Mouse (Mus musculus) cerebellum, adult 2 months (tissue): ENCODE data around the gene Ccdc187.

Source experiments
- CTCF ChIP-seq: fragments of 200-500 bp; IDR thresholded peaks from 2 replicates; pipeline ENCODE4 v1.5.1; 2011; ENCODE audit warnings: low read depth, mild to moderate bottlenecking, control low read depth, low read length, moderate library complexity, borderline replicate concordance; ENCODE audit not compliant: insufficient read depth
- POLR2A ChIP-seq: fragments of 200-500 bp; IDR thresholded peaks from 2 replicates; pipeline ENCODE4 v1.6.1; 2011; ENCODE audit warnings: low read length, control low read depth, borderline replicate concordance; ENCODE audit not compliant: insufficient read depth

DNA sequence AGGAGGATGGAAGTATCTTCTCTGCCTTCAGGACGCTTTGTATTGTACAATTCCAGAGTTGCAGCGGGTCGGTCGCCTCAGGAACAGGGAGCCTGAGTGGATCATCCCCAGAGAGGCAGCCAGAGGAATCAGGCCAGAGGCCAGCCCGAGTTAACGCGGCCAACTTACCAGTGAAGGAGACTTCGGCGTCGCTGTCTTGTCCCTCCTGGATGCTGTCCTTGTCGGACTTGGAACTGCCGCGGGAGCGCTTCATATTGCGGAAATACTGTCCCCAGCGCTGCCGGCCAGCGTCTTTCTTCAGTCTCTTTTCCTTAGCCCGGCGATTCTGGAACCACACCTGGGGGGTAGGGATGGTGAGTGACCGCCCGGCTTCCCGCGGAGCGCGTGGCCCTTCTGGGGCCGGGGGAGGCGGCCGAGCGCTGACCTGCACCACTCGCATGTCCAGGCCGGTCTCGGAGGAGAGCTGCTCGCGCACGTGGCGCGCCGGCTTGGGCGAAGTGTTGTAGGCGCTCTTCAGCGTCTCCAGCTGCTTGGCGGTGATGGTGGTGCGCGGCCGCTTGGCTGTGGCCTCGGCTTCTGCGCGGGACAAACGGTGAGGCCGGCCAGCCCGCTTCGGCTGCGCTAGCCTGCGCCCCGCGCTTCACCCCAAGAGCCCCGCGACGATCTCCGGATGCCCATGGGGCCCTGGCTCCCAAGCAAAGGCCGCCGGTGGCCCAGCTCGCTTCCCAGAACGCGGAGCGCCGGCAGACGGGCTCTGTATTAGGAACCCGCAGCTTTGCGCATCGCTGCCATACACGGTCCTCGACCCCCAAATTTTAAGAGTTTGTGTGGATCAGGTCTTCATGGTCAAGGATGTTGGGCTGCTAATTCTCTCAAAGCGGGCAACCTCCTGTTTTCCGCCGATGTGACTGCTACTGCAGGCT lies 92.2 kb downstream of the Ccdc187 start:
- TF ChIP-seq CTCF (no peak), POLR2A (no peak)
